Mouse (Mus musculus) lung, embryonic 14.5 days (tissue): Measurements from ENCODE around the gene Sfxn3. TPM values are rescaled to one million over a fixed set of nuclear protein-coding genes. Genes with fewer than 3 reads are reported as not detected.

Source experiments
- ATAC-seq: fragments of 200-750 bp; cut with Nextera tagmentation; 2 replicates; pipeline ENCODE4 v1.8.0; 2017; ENCODE audit warnings: mild to moderate bottlenecking, moderate TSS enrichment, moderate library complexity; ENCODE audit not compliant: insufficient read depth
- DNase-seq: peaks from one replicate; pipeline ENCODE4 v3.0.0-alpha.2; 2015
- H3K27ac ChIP-seq: fragments of 300-500 bp; sonication (generic); 2 replicates; pipeline ENCODE4 v1.5.1; 2014; ENCODE audit warnings: low read depth, mild to moderate bottlenecking, moderate library complexity
- H3K27me3 ChIP-seq: fragments of 300-500 bp; sonication (generic); 2 replicates; pipeline ENCODE4 v1.6.1; 2014; ENCODE audit warnings: low read length, control low read depth; ENCODE audit not compliant: insufficient read depth
- H3K36me3 ChIP-seq: fragments of 300-500 bp; sonication (generic); 2 replicates; pipeline ENCODE4 v1.6.1; 2014; ENCODE audit warnings: control low read depth; ENCODE audit not compliant: insufficient read depth
- H3K4me1 ChIP-seq: fragments of 300-500 bp; sonication (generic); 2 replicates; pipeline ENCODE4 v1.6.1; 2014; ENCODE audit warnings: antibody characterized with exemption, control low read depth; ENCODE audit not compliant: insufficient read depth
- H3K4me2 ChIP-seq: fragments of 300-500 bp; sonication (generic); 2 replicates; pipeline ENCODE4 v1.6.1; 2014; ENCODE audit warnings: mild to moderate bottlenecking
- H3K4me3 ChIP-seq: fragments of 300-500 bp; sonication (generic); 2 replicates; pipeline ENCODE4 v1.5.1; 2014; ENCODE audit warnings: low read depth, low read length
- H3K9ac ChIP-seq: fragments of 300-500 bp; sonication (generic); 2 replicates; pipeline ENCODE4 v1.6.1; 2014
- H3K9me3 ChIP-seq: fragments of 300-500 bp; sonication (generic); 2 replicates; pipeline ENCODE4 v1.6.1; 2016; ENCODE audit warnings: low read depth, low read length, control low read depth
- CTCF ChIP-seq: IDR thresholded peaks from 2 replicates; pipeline ENCODE4 v1.5.1; 2016; ENCODE audit warnings: antibody characterized with exemption, low read depth
- WGBS: fragments of 180-500 bp; shearing (Covaris S2); extraction: QIAGEN DNeasy Blood & Tissue Kit; methylation state at CpG from one replicate; pipeline ENCODE4 v1.1.7; 2014; 5-methylcytosine and 5-hydroxymethylcytosine counted together
- polyA plus RNA-seq: library from polyadenylated mRNA; unstranded; fragments of >200 nt; fragmentation: Nextera tagmentation; extraction: Ambion mirVana; gene quantifications from 2 replicates; pipeline ENCODE4 v1.2.1, GENCODE M21; 2014

The Sfxn3 gene
- polyA plus RNA-seq, 1 experiment from 2014 or later, result 18.3 TPM

- Histone ChIP-seq H3K9me3 (no peaks in the 10 kb centered on the region), H3K9ac (no peak overlapping the region), H3K27ac (no peak overlapping the region), H3K4me2 (no peak overlapping the region), H3K27me3 (peaks cover 56% of the 10 kb centered on the region), H3K4me1 (0 out of 2 replicates have a peak, but pooled peaks cover 8% of the 10 kb centered on the region), H3K36me3 (no peaks in the 10 kb centered on the region), H3K4me3 (no peak overlapping the region)
- WGBS, result 21% methylated on average over 11 of the region's 11 CpGs
- DNase-seq (peak; percentile 80), ATAC-seq (no peak)
- TF ChIP-seq CTCF, result peak; percentile 56
Measured at GRCm38 (mm10) chr19:45081841-45082550, 34.7 kb downstream of the Sfxn3 start.

GRCm38 (mm10) chr19:45097868-45098267 lies 50.6 kb downstream of the Sfxn3 start:
- Histone ChIP-seq H3K4me2 (no peak overlapping the region), H3K27me3 (0 out of 2 replicates have a peak, but pooled peaks cover 5% of the 10 kb centered on the region), H3K27ac (no peak overlapping the region), H3K9me3 (no peaks in the 10 kb centered on the region), H3K9ac (no peak overlapping the region), H3K36me3 (no peaks in the 10 kb centered on the region), H3K4me3 (no peak overlapping the region), H3K4me1 (no peaks in the 10 kb centered on the region)
- ATAC-seq (no peak), DNase-seq (peak; percentile 90)
- TF ChIP-seq CTCF, result no peak
- 17% methylated on average over 11 of the region's 11 CpGs for WGBS

GRCm38 (mm10) chr19:45100486-45101270 lies 53.4 kb downstream of the Sfxn3 start:
- H3K4me3 ChIP-seq, result no peak overlapping the region
- H3K36me3 ChIP-seq, result no peaks in the 10 kb centered on the region
- no peak for DNase-seq
- 72% methylated on average over 8 of the region's 8 CpGs for WGBS
- ATAC-seq, result no peak
- H3K27me3 ChIP-seq, result peaks cover 26% of the 10 kb centered on the region
- no peak overlapping the region for H3K9ac ChIP-seq
- H3K4me1 ChIP-seq, result no peaks in the 10 kb centered on the region
- no peak for TF ChIP-seq CTCF
- no peaks in the 10 kb centered on the region for H3K9me3 ChIP-seq
- no peak overlapping the region for H3K4me2 ChIP-seq
- H3K27ac ChIP-seq, result no peak overlapping the region

- Histone ChIP-seq H3K36me3 (no peaks in the 10 kb centered on the region), H3K4me1 (no peaks in the 10 kb centered on the region), H3K4me2 (no peak overlapping the region), H3K27ac (no peak overlapping the region), H3K9ac (no peak overlapping the region), H3K9me3 (no peaks in the 10 kb centered on the region), H3K4me3 (no peak overlapping the region), H3K27me3 (peaks cover 26% of the 10 kb centered on the region)
- DNase-seq, result no peak
- 24% methylated on average over 1 of the region's 1 CpGs for WGBS
- no peak for TF ChIP-seq CTCF
- ATAC-seq, result no peak
Measured at GRCm38 (mm10) chr19:45105591-45105990, 58.3 kb downstream of the Sfxn3 start.

Other genes starting within 250 kb of the Sfxn3 start
- gene Slf2, start 116.4 kb upstream of the Sfxn3 start, polyA plus RNA-seq, result 40.6 and 43.9 TPM in 2 replicates
- gene Sema4g, start 58.4 kb upstream of the Sfxn3 start, polyA plus RNA-seq, result 1.7 and 2.1 TPM in 2 replicates
- gene Twnk, start 41.8 kb upstream of the Sfxn3 start, polyA plus RNA-seq, result 13.0 and 14.8 TPM in 2 replicates
- gene Mrpl43, start 41.1 kb upstream of the Sfxn3 start, polyA plus RNA-seq, result 61.3 and 63.6 TPM in 2 replicates
- gene Lzts2, start 33.1 kb upstream of the Sfxn3 start, polyA plus RNA-seq, result 68.5 and 75.4 TPM in 2 replicates
- 0.39 TPM in 2 replicates for gene Pdzd7, start 1.8 kb upstream of the Sfxn3 start, polyA plus RNA-seq
- 1.5 and 2.4 TPM in 2 replicates for gene Kazald1, start 27.7 kb downstream of the Sfxn3 start, polyA plus RNA-seq
- not detected in 2 replicates for gene Tlx1, start 103.2 kb downstream of the Sfxn3 start, polyA plus RNA-seq
- not detected in 2 replicates for gene Lbx1, start 188.3 kb downstream of the Sfxn3 start, polyA plus RNA-seq